In genomic region chr2:136714008-136714411, GRCm38 (mm10) we compare ENCODE assay signal across 8 mouse cellular contexts. TPM values are rescaled to one million over a fixed set of nuclear protein-coding genes. Genes with fewer than 3 reads are reported as not detected.
A peak's percentile ranks its signal among the peaks of the same experiment; 100 is the strongest.
DNase-seq lines count a peak whose midpoint lies in the region; ATAC-seq lines count a peak whose summit lies in the region.

No protein-coding gene starts in this region.

- peak; percentile 66 for ATAC-seq in hindbrain, embryonic 15.5 days (ENCODE audit: low FRiP score, low read depth)
- ATAC-seq in erythroid progenitor cell, adult 5-6 weeks (replicated peaks; ENCODE audit: low FRiP score, poor library complexity, severe bottlenecking), result no peak

- H3K27ac ChIP-seq in hindbrain, embryonic 15.5 days (replicated peaks), result peak overlapping the region; percentile 89

- peak overlapping the region; percentile 87 for H3K9ac ChIP-seq in hindbrain, embryonic 15.5 days

- WGBS in hindbrain, embryonic 15.5 days, result under 1% methylated on average over 22 of the region's 22 CpGs

- peaks cover 42% of the 10 kb centered on the region for H3K4me1 ChIP-seq in hindbrain, embryonic 15.5 days (replicated peaks)

- DNase-seq in ZHBTc4 (ENCODE audit: low read depth, low spot score), result peak; percentile 88
- DNase-seq in cerebellum, postnatal 36 days, result peak; percentile 62 to 64
- peak; percentile 23 to 51 for DNase-seq in gastrocnemius, adult 8-10 months (ENCODE audit: low spot score in 2 of 2)
- DNase-seq in layer of hippocampus, postnatal 36 days, result peak; percentile 51 to 54
- DNase-seq in lung, postnatal 14 days, result peak; percentile 85
- DNase-seq in right cerebral cortex, adult 18-20 months, result peak; percentile 67

- peak overlapping the region; percentile 60 for H3K4me3 ChIP-seq in hindbrain, embryonic 15.5 days

- peak overlapping the region; percentile 79 for H3K4me2 ChIP-seq in hindbrain, embryonic 15.5 days

- H3K27me3 ChIP-seq in hindbrain, embryonic 15.5 days, result no peaks in the 10 kb centered on the region

- H3K36me3 ChIP-seq in hindbrain, embryonic 15.5 days, result no peaks in the 10 kb centered on the region

- no peaks in the 10 kb centered on the region for H3K9me3 ChIP-seq in hindbrain, embryonic 15.5 days

RNA-seq across cellular contexts. Expression of gene Snap25, which starts 0.8 kb away (rescaled TPM):
- total RNA-seq in gastrocnemius, adult 8-10 months (2022), result under 1 TPM in 3 of 4 experiments, not detected in 1; 0.29 to 0.38 (median 0.36) TPM
- 224 and 276 TPM in 2 replicates for polyA plus RNA-seq in hindbrain, embryonic 15.5 days (2015; fragmentation: Nextera tagmentation; extraction: Ambion mirVana)
- 1,000 to 10,000 TPM; 1,936 to 2,126 TPM for total RNA-seq in layer of hippocampus, postnatal 36 days (2021)
- total RNA-seq in erythroid progenitor cell, adult 5-6 weeks (2015; ENCODE audit: low replicate concordance), result not detected in 2 replicates
- not detected in 2 replicates for total RNA-seq in erythroid progenitor cell, adult 5-6 weeks (2017; ENCODE audit: low replicate concordance)

Comparison
In these comparisons a context has a peak if more than half of its experiments do, and no peak if none do; other contexts are left out.
1. DNase-seq: peak in every context shown above with its lines; median percentile 88 in ZHBTc4; 85 in lung, postnatal 14 days; 67 in right cerebral cortex, adult 18-20 months; 63 in cerebellum, postnatal 36 days; 52 in layer of hippocampus, postnatal 36 days; 37 in gastrocnemius, adult 8-10 months.
2. RNA of gene Snap25, which starts 0.8 kb away (total RNA-seq): 1,936 to 2,126 TPM in layer of hippocampus, postnatal 36 days; 0.29 to 0.38 TPM in gastrocnemius, adult 8-10 months and not detected in erythroid progenitor cell, adult 5-6 weeks; every median in the first group is over 1,000 times any median in the second.